ENCODE assay signal across 7 mouse cellular contexts in the genomic region with DNA sequence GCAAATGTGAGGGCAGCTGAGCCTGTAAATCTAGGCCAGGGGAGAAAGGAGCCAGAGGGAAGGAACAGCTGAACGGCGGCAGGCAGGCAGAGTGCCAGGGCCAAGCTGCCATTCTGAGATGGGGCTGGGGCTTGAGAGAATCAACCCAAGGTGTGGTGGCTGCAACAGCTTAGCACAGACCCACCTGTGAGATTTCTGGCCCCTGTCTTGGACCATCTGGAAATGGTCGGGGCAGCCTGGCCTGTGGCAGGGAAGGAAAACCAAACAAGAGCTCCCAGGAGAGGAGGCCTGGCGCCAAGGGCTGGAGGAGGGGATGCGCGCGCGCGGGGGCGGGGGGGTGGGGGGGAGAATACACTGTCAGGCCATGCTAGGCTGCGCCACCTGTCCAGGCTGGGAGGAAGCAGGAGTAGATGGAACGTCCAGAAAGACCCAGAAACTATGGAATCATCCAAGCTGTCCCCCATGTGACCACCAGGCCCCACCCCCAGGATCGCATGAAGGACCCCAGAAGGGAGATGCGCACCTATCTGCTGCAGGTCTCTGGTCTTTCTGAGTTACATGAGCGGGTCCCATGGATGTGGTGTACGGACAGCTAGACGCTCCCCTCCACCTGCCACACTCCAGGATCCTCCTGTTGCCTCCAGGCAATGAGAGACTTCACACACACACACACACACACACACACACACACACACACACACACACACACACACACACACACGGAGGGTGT. TPM values are rescaled to one million over a fixed set of nuclear protein-coding genes. Genes with fewer than 3 reads are reported as not detected.
DNase-seq lines count a peak whose midpoint lies in the region; ATAC-seq and TF ChIP-seq lines count a peak whose summit lies in the region.

No protein-coding gene starts in this region.

- peak overlapping the region; percentile 20; the same call in 1 of the 2 replicates for H3K27ac ChIP-seq in lung, postnatal 0 days (ENCODE audit: low read length)
- peak overlapping the region; percentile 87 for H3K27ac ChIP-seq in heart, embryonic 16.5 days (ENCODE audit: low read length)
- H3K27ac ChIP-seq in layer of hippocampus, adult 2 months = peak overlapping the region; percentile 72
- 0 out of 2 replicates have a peak overlapping the region, but pooled peaks have one; percentile 16 for H3K27ac ChIP-seq in stomach, embryonic 14.5 days (ENCODE audit: low read length)

- H3K27me3 ChIP-seq in lung, postnatal 0 days (replicated peaks; ENCODE audit: insufficient read depth, low read length) = no peaks in the 10 kb centered on the region
- H3K27me3 ChIP-seq in heart, embryonic 16.5 days (ENCODE audit: control insufficient read depth, insufficient read depth, low read length) = no peaks in the 10 kb centered on the region
- H3K27me3 ChIP-seq in stomach, embryonic 14.5 days (ENCODE audit: control insufficient read depth, insufficient read depth, low read length) = no peaks in the 10 kb centered on the region

- peaks cover 12% of the 10 kb centered on the region; the same call in 1 of the 2 replicates for H3K4me1 ChIP-seq in lung, postnatal 0 days (ENCODE audit: insufficient read depth, low read depth, low read length)
- H3K4me1 ChIP-seq in heart, embryonic 16.5 days (ENCODE audit: control insufficient read depth, insufficient read depth, low read length) = peaks cover 57% of the 10 kb centered on the region
- peaks cover 42% of the 10 kb centered on the region for H3K4me1 ChIP-seq in stomach, embryonic 14.5 days (ENCODE audit: control insufficient read depth, insufficient read depth, low read length)

- no peak for TF ChIP-seq CTCF in lung, postnatal 0 days (IDR thresholded peaks at IDR 0.05)
- no peak for TF ChIP-seq CTCF in layer of hippocampus, adult 2 months (conservative IDR thresholded peaks at IDR 0.05)

- TF ChIP-seq EP300 in lung, postnatal 0 days (IDR thresholded peaks at IDR 0.05) = no peak

- no peak overlapping the region for H3K9ac ChIP-seq in lung, postnatal 0 days (replicated peaks; ENCODE audit: low read depth)
- peak overlapping the region; percentile 65 for H3K9ac ChIP-seq in heart, embryonic 16.5 days (ENCODE audit: low read length)
- H3K9ac ChIP-seq in stomach, embryonic 14.5 days (replicated peaks; ENCODE audit: low read depth, low read length) = no peak overlapping the region

- WGBS in lung, postnatal 0 days = 46% methylated on average over 10 of the region's 18 CpGs
- WGBS in heart, embryonic 16.5 days = 54% methylated on average over 18 of the region's 18 CpGs
- WGBS in stomach, embryonic 14.5 days = 52% methylated on average over 18 of the region's 18 CpGs

- H3K4me2 ChIP-seq in lung, postnatal 0 days (replicated peaks; ENCODE audit: low read depth, low read length) = peak overlapping the region; percentile 19; the same call in 1 of the 2 replicates
- H3K4me2 ChIP-seq in heart, embryonic 16.5 days (ENCODE audit: low read depth, low read length) = peak overlapping the region; percentile 92
- H3K4me2 ChIP-seq in stomach, embryonic 14.5 days (replicated peaks; ENCODE audit: low read depth, low read length) = peak overlapping the region; percentile 26

- H3K9me3 ChIP-seq in lung, postnatal 0 days (ENCODE audit: low read length) = no peaks in the 10 kb centered on the region
- H3K9me3 ChIP-seq in heart, embryonic 16.5 days (replicated peaks; ENCODE audit: control insufficient read depth, low read length) = no peaks in the 10 kb centered on the region
- H3K9me3 ChIP-seq in stomach, embryonic 14.5 days (ENCODE audit: control insufficient read depth, low read depth, low read length) = no peaks in the 10 kb centered on the region

- no peak overlapping the region for H3K4me3 ChIP-seq in lung, postnatal 0 days (ENCODE audit: low read depth, low read length)
- 0 out of 2 replicates have a peak overlapping the region, but pooled peaks have one; percentile 16 for H3K4me3 ChIP-seq in heart, embryonic 16.5 days (ENCODE audit: low read length)
- H3K4me3 ChIP-seq in layer of hippocampus, adult 2 months = peak overlapping the region; percentile 20; the same call in 1 of the 2 replicates
- H3K4me3 ChIP-seq in stomach, embryonic 14.5 days (ENCODE audit: low read depth, low read length) = no peak overlapping the region

- no peak for DNase-seq in lung, postnatal 0 days (ENCODE audit: low spot score)
- DNase-seq in lung, postnatal 10 days = no peak
- DNase-seq in cerebellum, postnatal 10 days = peak; percentile 97
- DNase-seq in layer of hippocampus, adult 2 months (ENCODE audit: low spot score in 2 of 2) = peak; percentile 25 to 44
- no peak for DNase-seq in embryo, embryonic 11 days

- ATAC-seq in lung, postnatal 0 days = no peak
- no peak for ATAC-seq in heart, embryonic 16.5 days (replicated peaks; ENCODE audit: extremely low read depth, insufficient read depth, low FRiP score)
- ATAC-seq in stomach, embryonic 14.5 days (ENCODE audit: insufficient number of reproducible peaks, insufficient read depth, low FRiP score, low read depth) = no peak

- H3K36me3 ChIP-seq in lung, postnatal 0 days (ENCODE audit: insufficient read depth, low read length) = no peaks in the 10 kb centered on the region
- H3K36me3 ChIP-seq in heart, embryonic 16.5 days (ENCODE audit: control insufficient read depth, insufficient read depth) = no peaks in the 10 kb centered on the region
- no peaks in the 10 kb centered on the region for H3K36me3 ChIP-seq in stomach, embryonic 14.5 days (ENCODE audit: control insufficient read depth, insufficient read depth, low read length)

RNA-seq across cellular contexts. Expression of gene Tmem51, which starts 3.0 kb away (rescaled TPM):
- 18.9 and 22.1 TPM in 2 replicates for polyA plus RNA-seq in lung, postnatal 0 days (2015; fragmentation: Nextera tagmentation; extraction: Ambion mirVana)
- polyA plus RNA-seq in heart, embryonic 16.5 days (2015; fragmentation: Nextera tagmentation; extraction: Ambion mirVana) = 48.5 and 49.2 TPM in 2 replicates
- 1 to 10 TPM; 3.9 to 4.5 TPM for total RNA-seq in layer of hippocampus, adult 2 months (2021)
- 43.2 and 48.5 TPM in 2 replicates for polyA plus RNA-seq in stomach, embryonic 14.5 days (2014; fragmentation: Nextera tagmentation; extraction: Ambion mirVana)

Comparison
In these comparisons a context has a peak if more than half of its experiments do, and no peak if none do; other contexts are left out.
1. DNase-seq: peak in cerebellum, postnatal 10 days (2 of 2) and layer of hippocampus, adult 2 months (2 of 2); none in lung, postnatal 0 days (single experiment), lung, postnatal 10 days (single experiment) and embryo, embryonic 11 days (single experiment).
2. H3K27ac ChIP-seq: peak in every context shown above with its lines; median percentile 87 in heart, embryonic 16.5 days; 72 in layer of hippocampus, adult 2 months; 20 in lung, postnatal 0 days; 16 in stomach, embryonic 14.5 days.
3. H3K4me2 ChIP-seq: peak in every context shown above with its lines; median percentile 92 in heart, embryonic 16.5 days; 26 in stomach, embryonic 14.5 days; 19 in lung, postnatal 0 days.
4. H3K4me3 ChIP-seq: peak in heart, embryonic 16.5 days (single experiment) and layer of hippocampus, adult 2 months (single experiment); none in lung, postnatal 0 days (single experiment) and stomach, embryonic 14.5 days (single experiment).